Mouse (Mus musculus): ENCODE measurements around the gene Epn1.

DNA sequence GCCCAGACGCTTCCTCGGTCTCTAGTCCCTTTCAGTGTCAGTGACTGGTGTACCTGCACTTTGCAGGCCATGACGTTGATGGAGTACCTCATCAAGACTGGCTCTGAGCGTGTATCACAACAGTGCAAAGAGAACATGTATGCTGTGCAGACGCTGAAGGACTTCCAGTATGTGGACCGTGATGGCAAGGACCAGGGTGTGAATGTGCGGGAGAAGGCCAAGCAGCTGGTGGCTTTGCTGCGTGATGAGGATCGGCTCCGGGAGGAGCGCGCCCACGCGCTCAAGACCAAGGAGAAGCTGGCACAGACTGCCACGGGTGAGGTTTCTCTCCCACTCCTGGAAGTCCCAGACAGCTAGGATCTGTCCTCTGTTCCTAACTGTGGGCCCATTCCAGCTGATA lies 9.8 kb downstream of the Epn1 start:
- TF ChIP-seq CHD2 (IDR thresholded peaks at IDR 0.05; ENCODE audit: low read depth, low read length) (no peak), HCFC1 (IDR thresholded peaks at IDR 0.05; ENCODE audit: borderline replicate concordance, insufficient read depth, low read length) (no peak)
